Mouse (Mus musculus) lung, embryonic 16.5 days (tissue): ENCODE data around the gene Hes7. TPM values are rescaled to one million over a fixed set of nuclear protein-coding genes. Genes with fewer than 3 reads are reported as not detected.

ENCODE experiments used
- ATAC-seq: fragments of 200-750 bp; cut with Nextera tagmentation; 2 replicates; pipeline ENCODE4 v1.8.0; 2017; ENCODE audit warnings: low read depth, mild to moderate bottlenecking, moderate library complexity
- H3K27ac ChIP-seq: fragments of 300-500 bp; sonication (generic); 2 replicates; pipeline ENCODE4 v1.5.1; 2014; ENCODE audit warnings: mild to moderate bottlenecking, control low read depth, low read length
- H3K27me3 ChIP-seq: fragments of 300-500 bp; sonication (generic); 2 replicates; pipeline ENCODE4 v1.6.1; 2014; ENCODE audit warnings: low read depth, low read length, mixed read lengths; ENCODE audit not compliant: control insufficient read depth, insufficient read depth
- H3K36me3 ChIP-seq: fragments of 300-500 bp; sonication (generic); 2 replicates; pipeline ENCODE4 v1.6.1; 2014; ENCODE audit warnings: low read length; ENCODE audit not compliant: control insufficient read depth, insufficient read depth
- H3K4me1 ChIP-seq: fragments of 300-500 bp; sonication (generic); replicated peaks from 2 replicates; pipeline ENCODE4 v1.6.1; 2014; ENCODE audit warnings: low read length, mixed read lengths; ENCODE audit not compliant: control insufficient read depth, insufficient read depth
- H3K4me2 ChIP-seq: fragments of 300-500 bp; sonication (generic); 2 replicates; pipeline ENCODE4 v1.6.1; 2014; ENCODE audit warnings: low read depth, low read length, control low read depth
- H3K4me3 ChIP-seq: fragments of 300-500 bp; sonication (generic); 2 replicates; pipeline ENCODE4 v1.5.1; 2014; ENCODE audit warnings: mild to moderate bottlenecking, low read length, control low read depth
- H3K9ac ChIP-seq: fragments of 300-500 bp; sonication (generic); 2 replicates; pipeline ENCODE4 v1.6.1; 2014; ENCODE audit warnings: low read length, control low read depth
- H3K9me3 ChIP-seq: fragments of 300-500 bp; sonication (generic); 2 replicates; pipeline ENCODE4 v1.6.1; 2016; ENCODE audit warnings: low read length; ENCODE audit not compliant: control insufficient read depth
- WGBS: fragments of 180-500 bp; shearing (Covaris S2); extraction: QIAGEN DNeasy Blood & Tissue Kit; methylation state at CpG from one replicate; pipeline ENCODE4 v1.1.7; 2014; 5-methylcytosine and 5-hydroxymethylcytosine counted together
- polyA plus RNA-seq: library from polyadenylated mRNA; unstranded; fragments of >200 nt; fragmentation: Nextera tagmentation; extraction: Ambion mirVana; gene quantifications from 2 replicates; pipeline ENCODE4 v1.2.1, GENCODE M21; 2015

Hes7 gene
- polyA plus RNA-seq, 1 experiment from 2014 or later: 0.43 TPM

GRCm38 (mm10) chr11:69125919-69126705 lies 5.9 kb downstream of the Hes7 start:
- 10% methylated on average over 20 of the region's 20 CpGs for WGBS
- H3K36me3 ChIP-seq: no peaks in the 10 kb centered on the region
- H3K9ac ChIP-seq: peak overlapping the region; percentile 67
- no peaks in the 10 kb centered on the region for H3K9me3 ChIP-seq
- H3K4me1 ChIP-seq: peaks cover 11% of the 10 kb centered on the region; the same call in 1 of the 2 replicates
- H3K4me2 ChIP-seq: peak overlapping the region; percentile 71
- peak overlapping the region; percentile 72 for H3K4me3 ChIP-seq
- ATAC-seq: no peak
- H3K27me3 ChIP-seq: no peaks in the 10 kb centered on the region
- no peak overlapping the region for H3K27ac ChIP-seq

GRCm38 (mm10) chr11:69126706-69127095 lies 6.5 kb downstream of the Hes7 start:
- H3K4me1 ChIP-seq: peaks cover 11% of the 10 kb centered on the region; the same call in 1 of the 2 replicates
- no peak overlapping the region for H3K27ac ChIP-seq
- H3K4me3 ChIP-seq: no peak overlapping the region
- no peak for ATAC-seq
- WGBS: 45% methylated on average over 2 of the region's 2 CpGs
- H3K9me3 ChIP-seq: no peaks in the 10 kb centered on the region
- no peak overlapping the region for H3K4me2 ChIP-seq
- no peaks in the 10 kb centered on the region for H3K36me3 ChIP-seq
- no peak overlapping the region for H3K9ac ChIP-seq
- no peaks in the 10 kb centered on the region for H3K27me3 ChIP-seq

DNA sequence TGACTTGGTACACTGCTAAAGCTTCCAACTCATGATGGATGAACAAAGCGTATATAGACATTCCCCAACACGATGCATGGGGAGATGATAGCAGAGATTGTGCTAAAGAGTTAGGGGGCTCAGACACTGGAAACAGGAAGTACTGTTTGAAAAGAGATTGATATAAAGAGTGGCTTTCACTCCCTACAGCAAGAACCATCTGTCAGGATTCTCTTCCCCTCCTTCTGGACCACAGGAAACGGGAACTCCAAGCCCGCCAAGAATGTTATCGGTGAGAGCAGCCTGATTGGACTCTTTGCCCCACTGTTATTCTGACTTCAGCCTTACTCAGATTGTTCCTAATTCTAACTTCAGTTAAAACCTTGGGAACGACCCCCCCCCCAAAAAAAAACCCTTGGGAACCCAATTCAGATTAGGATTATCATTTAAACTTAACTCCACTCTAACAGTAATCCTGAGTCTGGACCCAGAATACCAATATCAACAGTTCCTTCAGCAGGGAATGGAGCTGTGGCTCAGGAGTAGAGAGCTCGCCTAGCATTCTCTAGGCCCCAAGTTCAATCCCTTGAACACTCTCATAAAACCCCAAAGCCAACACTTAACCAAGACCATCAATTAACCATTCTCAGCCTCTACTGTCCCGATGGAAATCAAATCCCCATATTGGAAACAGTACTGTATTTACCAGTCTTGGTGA lies 8.4 kb downstream of the Hes7 start:
- Histone ChIP-seq H3K4me2 (no peak overlapping the region), H3K27me3 (no peaks in the 10 kb centered on the region), H3K9me3 (no peaks in the 10 kb centered on the region), H3K4me1 (peaks cover 9% of the 10 kb centered on the region; the same call in 1 of the 2 replicates), H3K9ac (no peak overlapping the region), H3K27ac (no peak overlapping the region), H3K4me3 (no peak overlapping the region), H3K36me3 (no peaks in the 10 kb centered on the region)
- WGBS: 59% methylated on average over 8 of the region's 8 CpGs
- no peak for ATAC-seq

DNA sequence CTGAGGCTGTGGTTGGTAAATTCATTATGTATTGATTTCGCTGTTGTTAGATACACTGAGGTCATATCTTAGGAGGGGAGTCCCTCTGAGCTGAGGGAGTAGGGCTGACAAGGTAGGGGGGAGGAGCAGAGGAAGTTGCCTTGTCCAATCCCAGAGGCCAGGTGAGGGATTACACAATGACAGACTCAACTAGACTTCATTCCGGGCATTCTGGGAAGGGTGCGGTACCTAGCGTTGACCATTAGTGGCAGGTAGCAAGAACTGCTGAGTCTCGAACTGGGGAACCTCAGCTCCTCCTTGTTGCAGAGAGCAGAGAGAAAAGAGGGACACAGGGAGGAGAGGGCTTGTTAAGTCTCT lies 13.3 kb downstream of the Hes7 start:
- Histone ChIP-seq H3K9me3 (no peaks in the 10 kb centered on the region), H3K4me1 (peaks cover 5% of the 10 kb centered on the region; the same call in 1 of the 2 replicates), H3K36me3 (no peaks in the 10 kb centered on the region), H3K27me3 (no peaks in the 10 kb centered on the region), H3K27ac (no peak overlapping the region), H3K4me2 (peak overlapping the region; percentile 95), H3K9ac (no peak overlapping the region), H3K4me3 (peak overlapping the region; percentile 59)
- peak; percentile 18; the same call in 1 of the 2 replicates for ATAC-seq
- 7% methylated on average over 5 of the region's 5 CpGs for WGBS

GRCm38 (mm10) chr11:69133923-69134621 lies 13.9 kb downstream of the Hes7 start:
- under 1% methylated on average over 34 of the region's 34 CpGs for WGBS
- ATAC-seq: peak; percentile 83
- H3K4me3 ChIP-seq: peak overlapping the region; percentile 59
- H3K36me3 ChIP-seq: no peaks in the 10 kb centered on the region
- no peaks in the 10 kb centered on the region for H3K9me3 ChIP-seq
- H3K27ac ChIP-seq: peak overlapping the region; percentile 26; the same call in 1 of the 2 replicates
- H3K4me1 ChIP-seq: peaks cover 5% of the 10 kb centered on the region; the same call in 1 of the 2 replicates
- H3K27me3 ChIP-seq: no peaks in the 10 kb centered on the region
- H3K9ac ChIP-seq: peak overlapping the region; percentile 60
- peak overlapping the region; percentile 95 for H3K4me2 ChIP-seq

GRCm38 (mm10) chr11:69134622-69134968 lies 14.4 kb downstream of the Hes7 start:
- H3K27ac ChIP-seq: no peak overlapping the region
- 20% methylated on average over 8 of the region's 8 CpGs for WGBS
- no peaks in the 10 kb centered on the region for H3K36me3 ChIP-seq
- peak overlapping the region; percentile 95 for H3K4me2 ChIP-seq
- H3K9me3 ChIP-seq: no peaks in the 10 kb centered on the region
- no peak for ATAC-seq
- H3K9ac ChIP-seq: peak overlapping the region; percentile 60
- H3K4me1 ChIP-seq: peaks cover 5% of the 10 kb centered on the region; the same call in 1 of the 2 replicates
- H3K27me3 ChIP-seq: no peaks in the 10 kb centered on the region
- H3K4me3 ChIP-seq: peak overlapping the region; percentile 59

DNA sequence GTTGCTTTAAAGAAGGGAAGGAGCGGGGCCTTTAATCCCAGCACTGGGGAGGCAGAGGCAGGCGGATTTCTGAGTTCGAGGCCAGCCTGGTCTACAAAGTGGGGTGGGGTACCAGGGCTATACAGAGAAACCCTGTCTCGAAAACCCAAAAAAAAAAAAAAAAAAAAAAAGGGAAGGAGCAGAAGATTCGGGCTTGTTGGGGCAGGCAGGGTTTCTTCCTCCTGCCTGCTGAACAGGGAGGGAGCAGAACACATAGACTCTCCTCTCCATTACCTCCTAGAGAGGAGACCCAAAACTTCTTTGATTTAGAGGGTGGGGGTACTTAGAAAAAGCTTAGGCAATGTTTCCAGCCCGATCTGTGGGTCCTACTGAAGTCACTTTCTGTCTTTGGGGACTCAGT lies 15.2 kb downstream of the Hes7 start:
- Histone ChIP-seq H3K4me3 (no peak overlapping the region), H3K36me3 (no peaks in the 10 kb centered on the region), H3K4me1 (peaks cover 5% of the 10 kb centered on the region; the same call in 1 of the 2 replicates), H3K9me3 (no peaks in the 10 kb centered on the region), H3K9ac (no peak overlapping the region), H3K27ac (no peak overlapping the region), H3K27me3 (no peaks in the 10 kb centered on the region), H3K4me2 (no peak overlapping the region)
- WGBS: 89% methylated on average over 6 of the region's 6 CpGs
- ATAC-seq: no peak

DNA sequence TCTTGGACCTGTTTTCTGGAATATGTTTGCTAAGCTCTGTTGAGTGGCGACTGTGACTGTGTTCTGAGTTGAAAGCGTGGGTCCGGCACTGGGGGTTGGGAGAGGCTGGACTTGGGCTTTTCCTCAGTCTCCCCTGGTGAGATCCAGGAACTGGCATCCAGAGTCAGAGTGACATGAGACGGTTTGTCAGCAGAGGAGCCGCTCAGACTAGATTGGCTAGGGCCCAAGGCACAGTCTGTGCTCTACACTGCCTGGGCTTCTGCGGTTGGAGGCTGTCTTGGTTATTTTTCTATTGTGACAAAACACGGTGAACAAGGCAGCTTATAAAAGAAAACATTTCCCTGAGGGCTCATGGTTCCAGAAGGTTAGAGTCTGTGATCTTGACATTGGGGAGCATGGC lies 27.3 kb downstream of the Hes7 start:
- Histone ChIP-seq H3K4me3 (no peak overlapping the region), H3K9ac (no peak overlapping the region), H3K4me1 (peaks cover 3% of the 10 kb centered on the region; the same call in 1 of the 2 replicates), H3K27me3 (peaks cover 8% of the 10 kb centered on the region; the same call in 1 of the 2 replicates), H3K27ac (no peak overlapping the region), H3K4me2 (no peak overlapping the region), H3K9me3 (no peaks in the 10 kb centered on the region), H3K36me3 (no peaks in the 10 kb centered on the region)
- ATAC-seq: no peak
- WGBS: 58% methylated on average over 7 of the region's 7 CpGs

- no peaks in the 10 kb centered on the region for H3K9me3 ChIP-seq
- H3K4me3 ChIP-seq: no peak overlapping the region
- 89% methylated on average over 5 of the region's 5 CpGs for WGBS
These were observed 28.3 kb downstream of the Hes7 start for GRCm38 (mm10) chr11:69148451-69148960.

More at GRCm38 (mm10) chr11:69148451-69148960, 28.3 kb downstream of the Hes7 start:
- Histone ChIP-seq H3K4me1 (peaks cover 3% of the 10 kb centered on the region; the same call in 1 of the 2 replicates), H3K27ac (no peak overlapping the region), H3K9ac (no peak overlapping the region), H3K36me3 (no peaks in the 10 kb centered on the region), H3K27me3 (peaks cover 9% of the 10 kb centered on the region; the same call in 1 of the 2 replicates), H3K4me2 (no peak overlapping the region)
- ATAC-seq: no peak
